Mouse (Mus musculus): ENCODE results near the gene Pawr.

The Pawr gene

DNA sequence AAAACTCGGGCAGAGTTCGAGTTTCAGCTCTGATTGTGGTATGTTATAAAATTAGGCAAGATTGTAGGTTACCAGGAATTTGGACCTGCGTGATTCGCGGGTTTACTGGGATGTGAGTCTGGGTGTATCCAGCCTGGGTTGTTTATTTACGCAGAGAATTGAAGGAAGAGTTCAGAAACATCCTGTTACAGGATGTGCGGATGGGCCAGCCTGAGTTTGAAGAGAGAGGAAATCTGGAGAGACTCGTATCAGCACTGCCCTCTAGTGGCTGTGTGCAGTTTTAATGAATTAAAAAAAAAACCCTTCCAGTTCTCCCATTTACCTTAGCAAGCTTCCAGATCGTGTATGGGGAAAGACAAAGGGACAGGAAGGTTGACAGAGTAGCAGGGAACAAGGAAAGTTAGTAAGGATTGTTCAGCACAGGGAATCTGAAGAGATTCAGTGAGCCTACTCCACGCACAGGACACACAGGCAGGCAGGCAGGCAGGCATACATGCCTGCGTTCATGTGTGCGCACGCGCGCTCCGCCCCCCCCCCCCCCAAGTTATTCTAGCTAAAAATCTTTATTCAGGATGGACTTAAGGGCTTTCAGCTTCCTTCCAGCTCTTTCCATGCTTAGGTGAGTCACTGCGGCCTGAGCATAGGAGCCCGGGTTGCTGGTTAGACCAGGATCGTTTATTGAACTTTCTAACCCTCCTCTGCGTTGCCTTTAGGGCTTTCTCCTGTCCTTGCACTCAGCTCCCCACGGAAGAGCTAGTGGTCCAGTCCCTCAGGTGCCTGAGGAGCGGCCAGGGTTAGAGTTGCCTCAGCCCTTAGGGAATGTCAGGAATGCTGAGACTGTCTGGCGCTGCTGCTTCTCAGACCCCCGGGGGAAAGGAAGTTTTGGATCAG lies 114.4 kb downstream of the Pawr start:
- DNase-seq, result peak; percentile 67

DNA sequence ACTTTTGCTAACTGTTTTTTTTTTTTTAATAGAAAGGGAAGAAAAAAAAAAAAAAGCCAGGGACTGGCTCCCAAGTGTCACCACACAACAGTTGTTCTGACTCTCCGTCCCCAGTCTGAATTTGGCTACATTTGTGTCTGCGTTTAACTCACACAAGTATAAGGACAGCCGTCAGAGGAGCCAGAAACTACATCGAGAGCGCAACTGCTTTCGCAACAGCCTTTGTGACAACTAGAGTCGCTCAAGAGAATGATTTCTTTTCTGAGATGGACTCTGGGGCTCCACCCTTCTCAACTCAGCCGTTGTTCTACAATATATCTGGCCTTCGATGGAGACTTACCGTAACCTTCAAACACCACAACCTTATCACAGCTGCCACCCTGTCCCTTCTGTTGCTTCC lies 115.3 kb downstream of the Pawr start:
- no peak for DNase-seq

DNA sequence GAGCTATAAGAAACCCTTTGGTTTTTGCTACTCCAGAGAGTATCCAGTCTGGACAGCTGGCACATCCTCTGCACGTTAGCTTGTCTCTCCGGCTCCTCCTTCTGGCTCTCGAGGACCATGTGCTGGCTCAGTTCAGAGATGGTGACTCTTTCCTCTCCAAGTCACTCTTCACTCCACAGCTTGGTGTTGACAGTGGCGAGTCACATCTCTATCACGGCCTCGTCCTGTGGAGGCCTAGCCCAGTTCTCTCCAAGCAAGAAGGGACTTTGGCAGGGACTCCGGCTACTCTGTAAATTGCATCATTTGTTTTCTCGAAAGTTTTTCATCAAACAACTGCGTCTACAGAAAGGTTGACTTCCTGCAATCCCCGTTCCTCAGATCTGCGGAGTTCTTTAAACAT lies 116.5 kb downstream of the Pawr start:
- DNase-seq, result no peak

DNA sequence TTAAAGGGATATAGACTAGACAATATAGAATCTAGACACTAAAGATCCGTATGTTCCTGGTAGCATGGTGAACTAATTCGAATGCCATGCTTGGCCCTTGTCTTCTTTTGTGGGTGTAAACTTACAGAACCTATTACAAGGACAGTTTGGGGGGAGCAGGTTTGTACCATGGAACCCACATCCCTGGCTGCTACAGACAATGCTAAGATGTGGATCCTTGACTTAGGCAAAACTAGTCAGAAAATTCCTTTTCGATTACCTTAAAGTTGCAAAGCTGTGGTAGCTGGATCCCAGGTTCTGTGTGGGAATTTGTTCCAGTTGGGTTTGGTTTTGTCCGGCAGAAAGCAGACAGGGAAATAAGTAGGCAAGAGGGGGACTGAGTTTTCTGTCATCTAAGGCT lies 118.5 kb downstream of the Pawr start:
- DNase-seq, result no peak

DNA sequence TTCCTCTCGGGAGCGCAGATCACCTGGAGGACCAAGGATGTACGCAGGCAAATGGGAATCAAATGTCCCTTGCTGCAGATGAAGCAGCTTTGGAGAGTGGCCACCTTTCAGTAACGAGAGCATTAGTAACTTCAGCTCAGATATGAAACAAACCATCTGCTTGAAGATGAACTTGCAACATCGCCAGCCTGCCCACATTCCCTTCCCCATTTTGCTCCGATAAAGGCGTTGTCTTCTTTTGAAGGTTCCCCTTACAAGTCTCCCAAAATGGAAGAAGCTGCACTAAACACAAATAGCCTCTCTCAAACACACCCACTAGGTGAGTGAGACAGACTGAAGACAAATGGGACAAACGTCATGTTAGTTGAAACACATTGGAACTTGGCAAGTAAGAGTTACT lies 119.6 kb downstream of the Pawr start:
- no peak for DNase-seq

DNA sequence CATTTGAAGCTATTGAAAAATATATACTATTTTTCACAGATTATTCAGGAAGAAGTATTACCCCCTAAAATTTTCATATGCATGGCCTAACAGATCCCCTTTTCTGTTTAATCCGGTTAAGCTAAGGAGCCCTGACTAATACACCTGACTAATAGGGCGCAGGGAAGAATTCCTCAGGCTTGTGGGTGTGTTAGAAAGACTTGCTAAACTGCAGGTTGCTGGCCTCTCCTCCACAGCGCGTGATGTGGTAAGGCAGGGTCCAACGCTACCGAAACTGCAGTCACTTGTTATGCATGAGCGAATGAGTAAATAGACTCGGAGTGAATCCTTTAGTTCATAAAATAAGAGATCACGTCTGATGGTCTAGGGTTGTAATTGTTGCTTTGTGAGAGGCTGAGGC lies 120.5 kb downstream of the Pawr start:
- DNase-seq, result no peak

DNA sequence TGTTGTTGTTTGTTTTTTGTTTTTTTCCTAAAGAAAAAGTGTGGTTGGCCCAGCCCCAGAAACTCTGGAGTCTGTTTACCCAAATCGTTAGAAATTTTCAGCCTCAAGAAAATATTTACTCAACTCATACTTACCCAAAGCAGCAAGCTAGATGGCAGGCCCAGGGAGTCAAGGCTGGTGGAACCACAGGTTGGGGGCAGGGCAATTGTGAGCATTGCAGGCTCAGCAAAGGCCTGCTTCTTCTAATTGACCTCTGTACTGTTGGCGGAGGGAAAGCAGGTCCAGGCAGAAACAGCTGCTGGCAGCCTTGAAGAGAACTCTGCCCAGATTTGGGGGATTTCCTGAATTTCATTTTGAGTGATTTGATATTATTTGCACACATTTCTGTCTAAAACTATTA lies 121.6 kb downstream of the Pawr start:
- DNase-seq, result no peak

DNA sequence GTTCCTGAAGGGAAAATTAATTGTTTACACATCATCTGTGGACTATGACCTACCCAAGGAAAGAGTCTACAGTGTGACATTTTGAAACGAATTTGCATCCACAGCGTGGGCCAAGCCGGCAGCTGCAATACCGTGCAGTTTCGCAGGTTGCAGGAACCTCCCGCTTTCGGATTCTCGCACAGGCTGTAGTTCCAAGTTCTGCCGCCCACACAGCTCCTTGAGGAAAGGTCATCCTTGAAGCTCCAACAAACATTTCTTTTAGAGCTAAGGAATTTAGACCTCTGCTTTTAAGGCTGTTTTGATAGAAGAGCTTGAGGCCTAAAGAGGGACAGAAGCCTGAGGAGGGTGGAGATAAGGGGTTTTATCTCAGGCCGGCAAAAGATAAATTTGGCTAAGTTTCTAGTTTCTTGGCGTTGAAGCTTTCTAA lies 122.8 kb downstream of the Pawr start:
- DNase-seq, result no peak

DNA sequence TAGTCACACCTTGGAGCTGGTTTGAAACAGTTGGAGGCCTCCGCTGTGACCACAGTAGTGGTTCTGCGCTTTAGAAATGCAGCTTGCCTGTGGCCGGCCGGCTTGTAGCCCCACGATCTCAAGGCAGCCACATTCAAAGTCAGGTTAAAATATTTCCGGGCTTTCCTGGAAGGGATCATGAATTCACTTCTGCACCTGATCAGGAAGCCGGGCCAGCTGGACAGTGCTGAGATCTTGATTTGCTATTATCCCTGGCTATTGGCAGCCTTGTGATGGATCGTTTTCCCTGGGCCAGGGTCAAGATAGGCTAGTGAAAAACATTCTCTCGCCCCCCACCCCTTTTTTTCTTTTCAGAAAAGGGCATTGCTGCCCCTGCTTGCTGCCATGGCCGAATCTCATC lies 123.3 kb downstream of the Pawr start:
- no peak for DNase-seq

DNA sequence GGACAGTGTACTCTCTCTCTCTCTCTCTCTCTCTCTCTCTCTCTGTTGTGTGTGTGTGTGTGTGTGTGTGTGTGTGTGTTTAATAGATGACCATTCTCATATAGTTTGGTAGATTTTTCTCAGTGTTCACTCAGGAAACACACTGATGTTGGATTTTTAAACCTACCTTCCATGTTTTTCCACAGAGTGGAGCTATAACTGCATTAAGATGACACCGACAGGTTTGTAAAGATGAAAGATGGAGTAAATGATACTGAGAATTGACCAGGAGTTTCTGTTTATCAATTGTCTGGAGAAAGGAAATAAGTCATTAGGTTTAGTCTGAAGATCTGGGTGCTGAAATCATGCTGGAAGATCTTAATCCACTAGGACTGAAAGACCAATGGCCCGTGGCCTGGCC lies 124.0 kb downstream of the Pawr start:
- no peak for DNase-seq

DNA sequence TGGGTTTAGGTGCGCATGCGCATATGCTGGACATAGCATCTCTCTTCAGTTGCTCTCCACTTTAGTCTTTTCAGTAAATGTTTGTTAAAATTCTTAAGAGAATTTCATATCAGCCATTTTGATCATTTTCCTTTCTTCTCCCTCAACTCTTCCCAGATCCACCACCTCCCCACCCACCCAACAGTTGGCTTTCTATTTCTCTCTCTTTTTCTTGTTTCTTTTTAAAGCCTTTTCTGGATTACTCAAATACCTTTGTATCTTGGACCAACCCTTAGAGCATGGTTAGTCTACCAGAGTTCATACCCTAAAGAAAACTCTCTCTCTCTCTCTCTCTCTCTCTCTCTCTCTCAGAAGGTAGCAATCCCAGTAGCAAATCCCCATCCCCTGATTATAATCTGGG lies 125.1 kb downstream of the Pawr start:
- DNase-seq, result no peak

DNA sequence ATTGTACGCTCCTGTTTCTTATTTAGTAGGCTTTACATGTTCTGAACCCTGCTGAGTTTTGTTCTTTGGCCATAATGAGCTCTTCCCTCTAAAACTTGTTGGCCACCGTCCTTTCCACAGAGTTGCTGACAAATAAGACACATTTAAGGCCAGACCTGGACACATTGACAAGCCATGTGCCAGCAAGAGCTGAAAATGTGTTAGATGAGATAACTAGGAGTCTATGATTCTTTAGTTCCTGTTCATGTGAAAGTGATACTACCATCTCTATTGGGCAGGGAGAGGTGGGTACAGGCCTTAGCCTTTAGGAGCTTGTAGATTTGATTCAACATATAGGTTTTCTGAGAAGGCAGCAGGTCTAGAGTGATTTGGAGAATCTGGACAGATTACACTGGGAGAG lies 129.9 kb downstream of the Pawr start:
- no peak for DNase-seq

Data from right cerebral cortex, postnatal 4 days (tissue).